Mouse (Mus musculus) bone marrow, adult 2 months (tissue): Measurements from ENCODE around the gene Susd4.

Experiments
- CTCF ChIP-seq: fragments of 200-500 bp; IDR thresholded peaks from 2 replicates; pipeline ENCODE4 v1.5.1; 2011; ENCODE audit warnings: low read length, control low read depth; ENCODE audit not compliant: control insufficient read depth, insufficient read depth
- POLR2A ChIP-seq: fragments of 200-500 bp; IDR thresholded peaks from 2 replicates; pipeline ENCODE4 v1.6.1; 2011; ENCODE audit warnings: low read depth, mild to moderate bottlenecking, control low read depth, low read length, borderline replicate concordance; ENCODE audit not compliant: control insufficient read depth

- TF ChIP-seq CTCF = no peak
- no peak for TF ChIP-seq POLR2A
Measured at GRCm38 (mm10) chr1:182897506-182898138, 134.0 kb downstream of the Susd4 start.
